Mouse (Mus musculus): ENCODE results near the gene Gm45062.

DNA sequence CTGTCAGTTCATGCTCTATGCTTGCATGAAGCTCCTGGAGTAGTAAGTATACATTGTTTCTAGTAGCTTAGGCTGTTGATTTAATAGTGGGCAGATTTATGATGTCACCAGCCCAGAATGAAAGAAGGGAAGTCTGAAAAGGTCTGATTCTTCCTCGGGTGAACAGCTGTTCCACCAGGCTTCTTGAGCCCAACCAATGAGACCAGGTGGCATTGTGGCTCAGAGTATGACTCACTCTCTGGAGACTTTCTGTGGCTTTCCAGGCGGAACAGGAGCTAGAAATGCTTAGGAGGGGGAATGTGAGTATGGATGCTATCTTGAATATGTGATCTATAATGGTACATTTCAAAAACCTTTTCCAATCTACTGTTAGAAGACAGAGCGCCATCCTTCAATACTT, 363.8 kb downstream of the Gm45062 start:
- TF ChIP-seq CTCF (IDR thresholded peaks at IDR 0.05; ENCODE audit: borderline replicate concordance, control insufficient read depth, extremely low read depth, insufficient read depth, low read length, poor library complexity) (no peak), POLR2A (IDR thresholded peaks at IDR 0.05; ENCODE audit: control insufficient read depth, extremely low read depth, insufficient read depth, low read length, poor library complexity) (no peak)

Measured in thymus, adult 2 months (tissue).